Mouse (Mus musculus): ENCODE results near the gene Acvr1b. TPM values are rescaled to one million over a fixed set of nuclear protein-coding genes. Genes with fewer than 3 reads are reported as not detected.
A peak's percentile ranks its signal among the peaks of the same experiment; 100 is the strongest.

The Acvr1b gene
- polyA plus RNA-seq, 1 experiment from 2014 or later: 30.4 TPM

GRCm38 (mm10) chr15:101238885-101239511, 65.1 kb downstream of the Acvr1b start:
- Histone ChIP-seq H3K9me3 (ENCODE audit: control insufficient read depth, low read length) (no peaks in the 10 kb centered on the region), H3K27me3 (ENCODE audit: control insufficient read depth, insufficient read depth, low read length) (no peaks in the 10 kb centered on the region), H3K4me1 (ENCODE audit: control insufficient read depth, insufficient read depth, low read length) (0 out of 2 replicates have a peak, but pooled peaks cover 6% of the 10 kb centered on the region), H3K27ac (replicated peaks; ENCODE audit: low read depth, low read length) (no peak overlapping the region), H3K4me3 (replicated peaks; ENCODE audit: low read depth, low read length) (peak overlapping the region; percentile 28), H3K36me3 (ENCODE audit: control insufficient read depth, insufficient read depth, low read length) (no peaks in the 10 kb centered on the region), H3K4me2 (ENCODE audit: low read length) (peak overlapping the region; percentile 54), H3K9ac (replicated peaks; ENCODE audit: low read length) (0 out of 2 replicates have a peak overlapping the region, but pooled peaks have one; percentile 37)
- 6% methylated on average over 28 of the region's 28 CpGs for whole genome bisulfite sequencing
- peak; percentile 82 for DNase-seq
- ATAC-seq (ENCODE audit: low FRiP score, low TSS enrichment): peak; percentile 66; the same call in 1 of the 2 replicates

DNA sequence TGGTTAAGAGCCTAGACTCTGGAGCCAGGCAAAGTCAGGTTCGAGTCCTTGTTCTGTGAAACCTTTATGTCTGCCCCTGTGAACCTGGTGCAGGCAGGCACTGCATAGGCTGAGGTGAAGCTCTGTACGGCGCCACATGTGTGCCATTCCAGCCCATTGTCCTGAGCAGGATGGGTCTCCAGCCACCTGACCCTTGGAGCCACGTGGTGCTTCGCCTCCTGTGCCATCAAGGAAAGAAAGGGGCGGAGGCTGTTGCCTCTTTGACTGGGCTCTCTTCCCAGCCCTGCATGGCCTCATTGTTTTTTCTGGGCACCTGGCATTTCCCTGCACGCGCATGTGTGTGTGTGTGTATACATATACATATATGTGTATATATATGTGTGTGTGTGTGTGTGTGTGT, 66.0 kb downstream of the Acvr1b start:
- no peak for DNase-seq

GRCm38 (mm10) chr15:101240799-101241204, 66.9 kb downstream of the Acvr1b start:
- WGBS: 13% methylated on average over 10 of the region's 10 CpGs
- DNase-seq: peak; percentile 90
- no peaks in the 10 kb centered on the region for H3K9me3 ChIP-seq (ENCODE audit: control insufficient read depth, low read length)
- H3K9ac ChIP-seq (replicated peaks; ENCODE audit: low read length): no peak overlapping the region
- no peaks in the 10 kb centered on the region for H3K36me3 ChIP-seq (ENCODE audit: control insufficient read depth, insufficient read depth, low read length)
- peak; percentile 29; the same call in 1 of the 2 replicates for ATAC-seq (ENCODE audit: low FRiP score, low TSS enrichment)
- H3K4me2 ChIP-seq (ENCODE audit: low read length): peak overlapping the region; percentile 40
- 0 out of 2 replicates have a peak, but pooled peaks cover 8% of the 10 kb centered on the region for H3K4me1 ChIP-seq (ENCODE audit: control insufficient read depth, insufficient read depth, low read length)
- no peaks in the 10 kb centered on the region for H3K27me3 ChIP-seq (ENCODE audit: control insufficient read depth, insufficient read depth, low read length)
- H3K4me3 ChIP-seq (replicated peaks; ENCODE audit: low read depth, low read length): no peak overlapping the region
- H3K27ac ChIP-seq (replicated peaks; ENCODE audit: low read depth, low read length): no peak overlapping the region

More for the DNA sequence above, 66.0 kb downstream of the Acvr1b start:
- no peaks in the 10 kb centered on the region for H3K27me3 ChIP-seq (ENCODE audit: control insufficient read depth, insufficient read depth, low read length)
- H3K36me3 ChIP-seq (ENCODE audit: control insufficient read depth, insufficient read depth, low read length): no peaks in the 10 kb centered on the region
- H3K4me3 ChIP-seq (replicated peaks; ENCODE audit: low read depth, low read length): no peak overlapping the region
- H3K9ac ChIP-seq (replicated peaks; ENCODE audit: low read length): no peak overlapping the region
- H3K4me2 ChIP-seq (ENCODE audit: low read length): no peak overlapping the region
- ATAC-seq (ENCODE audit: low FRiP score, low TSS enrichment): no peak
- H3K9me3 ChIP-seq (ENCODE audit: control insufficient read depth, low read length): no peaks in the 10 kb centered on the region
- 0 out of 2 replicates have a peak, but pooled peaks cover 6% of the 10 kb centered on the region for H3K4me1 ChIP-seq (ENCODE audit: control insufficient read depth, insufficient read depth, low read length)
- 59% methylated on average over 8 of the region's 8 CpGs for WGBS
- H3K27ac ChIP-seq (replicated peaks; ENCODE audit: low read depth, low read length): no peak overlapping the region

DNA sequence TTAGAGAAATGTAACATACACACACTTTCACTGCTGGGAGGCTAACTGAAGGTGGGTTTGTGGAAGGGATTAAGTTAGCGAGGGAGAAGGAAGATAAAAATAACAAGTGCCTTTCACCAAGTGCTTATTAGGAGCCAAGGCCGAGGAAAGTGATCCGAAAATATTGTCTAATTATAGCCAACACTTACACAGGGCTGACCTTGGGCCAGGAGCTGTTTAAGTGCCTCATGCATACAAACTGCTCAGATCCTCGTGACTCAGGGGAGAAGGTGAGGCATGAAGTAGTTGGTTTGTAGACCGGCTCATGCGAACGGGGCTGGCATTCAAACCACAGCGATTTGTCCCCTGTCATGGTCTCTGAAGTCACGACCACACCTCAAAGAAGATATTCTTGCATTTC, 67.4 kb downstream of the Acvr1b start:
- Histone ChIP-seq H3K9me3 (ENCODE audit: control insufficient read depth, low read length) (no peaks in the 10 kb centered on the region), H3K36me3 (ENCODE audit: control insufficient read depth, insufficient read depth, low read length) (no peaks in the 10 kb centered on the region), H3K9ac (replicated peaks; ENCODE audit: low read length) (no peak overlapping the region), H3K27ac (replicated peaks; ENCODE audit: low read depth, low read length) (no peak overlapping the region), H3K4me1 (ENCODE audit: control insufficient read depth, insufficient read depth, low read length) (0 out of 2 replicates have a peak, but pooled peaks cover 10% of the 10 kb centered on the region), H3K4me3 (replicated peaks; ENCODE audit: low read depth, low read length) (no peak overlapping the region), H3K27me3 (ENCODE audit: control insufficient read depth, insufficient read depth, low read length) (no peaks in the 10 kb centered on the region), H3K4me2 (ENCODE audit: low read length) (peak overlapping the region; percentile 40; the same call in 1 of the 2 replicates)
- WGBS: 70% methylated on average over 9 of the region's 9 CpGs
- ATAC-seq (ENCODE audit: low FRiP score, low TSS enrichment) (no peak), DNase-seq (no peak)

- Histone ChIP-seq H3K27ac (replicated peaks; ENCODE audit: low read depth, low read length) (no peak overlapping the region), H3K9ac (replicated peaks; ENCODE audit: low read length) (no peak overlapping the region), H3K4me3 (replicated peaks; ENCODE audit: low read depth, low read length) (no peak overlapping the region), H3K27me3 (ENCODE audit: control insufficient read depth, insufficient read depth, low read length) (no peaks in the 10 kb centered on the region), H3K4me2 (ENCODE audit: low read length) (no peak overlapping the region), H3K4me1 (ENCODE audit: control insufficient read depth, insufficient read depth, low read length) (0 out of 2 replicates have a peak, but pooled peaks cover 13% of the 10 kb centered on the region), H3K36me3 (ENCODE audit: control insufficient read depth, insufficient read depth, low read length) (no peaks in the 10 kb centered on the region), H3K9me3 (ENCODE audit: control insufficient read depth, low read length) (no peaks in the 10 kb centered on the region)
- WGBS: 73% methylated on average over 9 of the region's 9 CpGs
- ATAC-seq (ENCODE audit: low FRiP score, low TSS enrichment): no peak
- no peak for DNase-seq
Observed at GRCm38 (mm10) chr15:101241853-101242252, 68.0 kb downstream of the Acvr1b start.

GRCm38 (mm10) chr15:101242645-101243044, 68.8 kb downstream of the Acvr1b start:
- Histone ChIP-seq H3K27ac (replicated peaks; ENCODE audit: low read depth, low read length) (no peak overlapping the region), H3K36me3 (ENCODE audit: control insufficient read depth, insufficient read depth, low read length) (no peaks in the 10 kb centered on the region), H3K4me3 (replicated peaks; ENCODE audit: low read depth, low read length) (no peak overlapping the region), H3K4me1 (ENCODE audit: control insufficient read depth, insufficient read depth, low read length) (0 out of 2 replicates have a peak, but pooled peaks cover 14% of the 10 kb centered on the region), H3K4me2 (ENCODE audit: low read length) (no peak overlapping the region), H3K27me3 (ENCODE audit: control insufficient read depth, insufficient read depth, low read length) (no peaks in the 10 kb centered on the region), H3K9ac (replicated peaks; ENCODE audit: low read length) (no peak overlapping the region), H3K9me3 (ENCODE audit: control insufficient read depth, low read length) (no peaks in the 10 kb centered on the region)
- DNase-seq (no peak), ATAC-seq (ENCODE audit: low FRiP score, low TSS enrichment) (no peak)
- WGBS: 19% methylated on average over 8 of the region's 8 CpGs

- 64% methylated on average over 3 of the region's 3 CpGs for WGBS
Observed at GRCm38 (mm10) chr15:101244012-101244411, 70.1 kb downstream of the Acvr1b start.

GRCm38 (mm10) chr15:101246231-101247154, 72.6 kb downstream of the Acvr1b start:
- ATAC-seq (ENCODE audit: low FRiP score, low TSS enrichment) (peak; percentile 98), DNase-seq (peak; percentile 99)
- Histone ChIP-seq H3K4me3 (replicated peaks; ENCODE audit: low read depth, low read length) (peak overlapping the region; percentile 50), H3K4me1 (ENCODE audit: control insufficient read depth, insufficient read depth, low read length) (0 out of 2 replicates have a peak, but pooled peaks cover 8% of the 10 kb centered on the region), H3K9me3 (ENCODE audit: control insufficient read depth, low read length) (no peaks in the 10 kb centered on the region), H3K27me3 (ENCODE audit: control insufficient read depth, insufficient read depth, low read length) (no peaks in the 10 kb centered on the region), H3K9ac (replicated peaks; ENCODE audit: low read length) (peak overlapping the region; percentile 62), H3K4me2 (ENCODE audit: low read length) (peak overlapping the region; percentile 73), H3K36me3 (ENCODE audit: control insufficient read depth, insufficient read depth, low read length) (no peaks in the 10 kb centered on the region), H3K27ac (replicated peaks; ENCODE audit: low read depth, low read length) (peak overlapping the region; percentile 78)
- 2% methylated on average over 56 of the region's 56 CpGs for WGBS

More at GRCm38 (mm10) chr15:101244012-101244411, 70.1 kb downstream of the Acvr1b start:
- Histone ChIP-seq H3K9ac (replicated peaks; ENCODE audit: low read length) (no peak overlapping the region), H3K4me3 (replicated peaks; ENCODE audit: low read depth, low read length) (no peak overlapping the region), H3K9me3 (ENCODE audit: control insufficient read depth, low read length) (no peaks in the 10 kb centered on the region), H3K4me2 (ENCODE audit: low read length) (no peak overlapping the region), H3K27me3 (ENCODE audit: control insufficient read depth, insufficient read depth, low read length) (no peaks in the 10 kb centered on the region), H3K27ac (replicated peaks; ENCODE audit: low read depth, low read length) (no peak overlapping the region), H3K36me3 (ENCODE audit: control insufficient read depth, insufficient read depth, low read length) (no peaks in the 10 kb centered on the region), H3K4me1 (ENCODE audit: control insufficient read depth, insufficient read depth, low read length) (0 out of 2 replicates have a peak, but pooled peaks cover 10% of the 10 kb centered on the region)
- no peak for ATAC-seq (ENCODE audit: low FRiP score, low TSS enrichment)
- no peak for DNase-seq

Measured in midbrain, embryonic 14.5 days (tissue).